Mouse (Mus musculus): ENCODE data around the gene Rrp1.

DNA sequence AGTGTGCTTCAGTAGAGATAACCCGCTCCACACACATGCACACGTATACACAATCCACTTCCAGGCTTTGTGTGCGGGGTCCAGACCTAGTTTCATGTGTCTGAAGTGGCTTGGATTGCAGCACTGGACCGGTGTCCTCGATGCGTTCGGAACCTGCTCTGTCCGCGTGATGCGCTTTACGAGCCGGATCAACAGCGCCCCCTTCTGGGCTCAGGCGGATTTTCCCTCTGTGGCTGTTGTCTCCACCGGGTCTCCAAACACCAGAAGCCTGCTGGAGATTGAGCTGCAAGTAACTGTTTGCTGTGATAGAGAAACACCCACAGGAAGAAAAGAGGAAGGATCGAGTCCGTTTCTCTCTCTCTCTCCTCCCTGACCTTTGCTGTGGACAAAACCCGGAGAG, 20.8 kb downstream of the Rrp1 start:
- TF ChIP-seq CTCF (IDR thresholded peaks at IDR 0.05; ENCODE audit: extremely low read depth, insufficient read length, insufficient replicate concordance, low read depth, low read length): peak; percentile 92
- no peak for TF ChIP-seq POLR2A (IDR thresholded peaks at IDR 0.05; ENCODE audit: low read depth, low read length)
